Mouse (Mus musculus) erythroblast, embryonic 14.5 days (primary cell): Measurements from ENCODE around the gene Mcrip2. TPM values are rescaled to one million over a fixed set of nuclear protein-coding genes. Genes with fewer than 3 reads are reported as not detected.

ENCODE experiments used
- H3K27me3 ChIP-seq: 2 replicates; pipeline ENCODE4 v1.6.1; 2012; ENCODE audit warnings: inconsistent platforms; ENCODE audit not compliant: control insufficient read depth
- H3K36me3 ChIP-seq: 2 replicates; pipeline ENCODE4 v1.6.1; 2012; ENCODE audit warnings: mild to moderate bottlenecking, inconsistent platforms; ENCODE audit not compliant: control insufficient read depth
- H3K4me1 ChIP-seq: 2 replicates; pipeline ENCODE4 v1.6.1; 2012; ENCODE audit warnings: inconsistent platforms; ENCODE audit not compliant: control insufficient read depth
- H3K4me3 ChIP-seq: replicated peaks from 2 replicates; pipeline ENCODE3; 2012; ENCODE audit warnings: moderate library complexity, mild to moderate bottlenecking, inconsistent platforms
- H3K9me3 ChIP-seq: 2 replicates; pipeline ENCODE4 v1.6.1; 2012; ENCODE audit warnings: low read length, inconsistent platforms, mixed read lengths; ENCODE audit not compliant: control insufficient read depth
- GATA1 ChIP-seq: IDR thresholded peaks from 2 replicates; pipeline ENCODE4 v1.6.1; 2012; ENCODE audit warnings: low read length, inconsistent platforms, mixed read lengths
- TAL1 ChIP-seq: IDR thresholded peaks from 3 replicates; pipeline ENCODE4 v1.6.1; 2012; ENCODE audit warnings: low read length, inconsistent platforms, mixed read lengths
- polyA plus RNA-seq: library from polyadenylated mRNA; stranded (reverse); fragments of >175 nt; gene quantifications from 2 replicates; pipeline ENCODE4 v1.2.3, GENCODE M21; 2012

The Mcrip2 gene
- polyA plus RNA-seq, 1 experiment: 4.0 TPM

GRCm38 (mm10) chr17:25860832-25861703, 7.5 kb downstream of the Mcrip2 start, which contains the start of gene Wdr90:
TSS of gene Wdr90 (minus strand) at chr17:25861501.
- peaks cover 56% of the 10 kb centered on the region for H3K36me3 ChIP-seq
- no peaks in the 10 kb centered on the region for H3K9me3 ChIP-seq
- peak within 1 kb of the TSS; percentile 72 for H3K4me3 ChIP-seq
- no peaks in the 10 kb centered on the region for H3K27me3 ChIP-seq
- H3K4me1 ChIP-seq: peaks cover 59% of the 10 kb centered on the region
- TF ChIP-seq GATA1 (no peak), TAL1 (no peak)

- Histone ChIP-seq H3K36me3 (peaks cover 61% of the 10 kb centered on the region), H3K4me1 (peaks cover 58% of the 10 kb centered on the region), H3K27me3 (no peaks in the 10 kb centered on the region), H3K9me3 (no peaks in the 10 kb centered on the region), H3K4me3 (peak overlapping the region; percentile 72)
- no peak for TF ChIP-seq TAL1
- no peak for TF ChIP-seq GATA1
Observed at GRCm38 (mm10) chr17:25860229-25860628, 8.3 kb downstream of the Mcrip2 start.

- TF ChIP-seq GATA1 (no peak), TAL1 (no peak)
- Histone ChIP-seq H3K4me1 (peaks cover 52% of the 10 kb centered on the region), H3K9me3 (no peaks in the 10 kb centered on the region), H3K36me3 (peaks cover 87% of the 10 kb centered on the region), H3K27me3 (no peaks in the 10 kb centered on the region), H3K4me3 (peak within 1 kb of the TSS; percentile 80)
Observed at GRCm38 (mm10) chr17:25844396-25844901, 24.1 kb downstream of the Mcrip2 start, which contains the start of gene Rhot2. TSS of gene Rhot2 (minus strand) at chr17:25844851.

GRCm38 (mm10) chr17:25843636-25844395, 24.7 kb downstream of the Mcrip2 start:
- peaks cover 58% of the 10 kb centered on the region for H3K4me1 ChIP-seq
- peaks cover 87% of the 10 kb centered on the region for H3K36me3 ChIP-seq
- H3K4me3 ChIP-seq: peak overlapping the region; percentile 80
- no peaks in the 10 kb centered on the region for H3K27me3 ChIP-seq
- TF ChIP-seq GATA1 (peak; percentile 54), TAL1 (0 out of 3 replicates have a peak, but pooled peaks have one; percentile 13)
- no peaks in the 10 kb centered on the region for H3K9me3 ChIP-seq

GRCm38 (mm10) chr17:25843122-25843521, 25.4 kb downstream of the Mcrip2 start:
- no peak for TF ChIP-seq GATA1
- TF ChIP-seq TAL1: no peak
- Histone ChIP-seq H3K27me3 (no peaks in the 10 kb centered on the region), H3K4me3 (peak overlapping the region; percentile 80), H3K4me1 (peaks cover 62% of the 10 kb centered on the region), H3K9me3 (no peaks in the 10 kb centered on the region), H3K36me3 (peaks cover 86% of the 10 kb centered on the region)

GRCm38 (mm10) chr17:25842509-25842908, 26.1 kb downstream of the Mcrip2 start:
- TF ChIP-seq TAL1 (no peak), GATA1 (no peak)
- Histone ChIP-seq H3K36me3 (peaks cover 86% of the 10 kb centered on the region), H3K27me3 (no peaks in the 10 kb centered on the region), H3K4me3 (peak overlapping the region; percentile 21), H3K9me3 (no peaks in the 10 kb centered on the region), H3K4me1 (peaks cover 68% of the 10 kb centered on the region)

- Histone ChIP-seq H3K27me3 (no peaks in the 10 kb centered on the region), H3K4me1 (peaks cover 80% of the 10 kb centered on the region), H3K36me3 (peaks cover 82% of the 10 kb centered on the region), H3K4me3 (peak within 1 kb of the TSS; percentile 21), H3K9me3 (no peaks in the 10 kb centered on the region)
- TF ChIP-seq GATA1 (no peak), TAL1 (no peak)
Observed at GRCm38 (mm10) chr17:25841117-25841880, 27.3 kb downstream of the Mcrip2 start, which contains the start of gene Gm20683. TSS of gene Gm20683 (minus strand) at chr17:25841763.

GRCm38 (mm10) chr17:25840519-25840918, 28.0 kb downstream of the Mcrip2 start:
- Histone ChIP-seq H3K4me3 (no peak overlapping the region), H3K4me1 (peaks cover 83% of the 10 kb centered on the region), H3K36me3 (peaks cover 82% of the 10 kb centered on the region), H3K27me3 (no peaks in the 10 kb centered on the region), H3K9me3 (no peaks in the 10 kb centered on the region)
- TF ChIP-seq TAL1 (no peak), GATA1 (no peak)
